Mouse (Mus musculus): ENCODE measurements around the gene Thada.
"Not testable (repeated sequence)": the region's sequence is repeated elsewhere in the genome, so short reads cannot be mapped to it uniquely, and the experiment has no call there.

The Thada gene

GRCm38 (mm10) chr17:84342299-84342817 lies 123.6 kb downstream of the Thada start:
- DNase-seq (ENCODE audit: low spot score), result no peak

DNA sequence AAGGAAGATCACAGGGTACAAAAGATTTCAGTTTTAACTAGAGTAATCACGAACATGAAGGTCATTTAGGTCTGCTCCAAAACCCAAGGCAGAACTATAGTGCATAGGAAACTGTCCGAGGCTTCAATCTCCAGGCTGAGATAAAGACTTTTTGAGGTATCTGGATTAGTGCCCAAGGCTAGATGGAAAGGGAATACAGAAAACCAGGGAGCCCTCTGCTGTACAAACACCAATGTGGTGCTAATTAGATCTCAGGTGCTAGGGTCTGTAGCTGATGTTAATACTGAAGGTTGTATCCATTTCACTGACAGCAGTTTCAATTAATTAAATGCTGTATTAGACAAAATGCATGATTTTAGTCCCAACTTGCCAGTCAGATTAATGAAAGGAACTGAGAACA lies 124.3 kb downstream of the Thada start:
- no peak for DNase-seq (ENCODE audit: low spot score)

DNA sequence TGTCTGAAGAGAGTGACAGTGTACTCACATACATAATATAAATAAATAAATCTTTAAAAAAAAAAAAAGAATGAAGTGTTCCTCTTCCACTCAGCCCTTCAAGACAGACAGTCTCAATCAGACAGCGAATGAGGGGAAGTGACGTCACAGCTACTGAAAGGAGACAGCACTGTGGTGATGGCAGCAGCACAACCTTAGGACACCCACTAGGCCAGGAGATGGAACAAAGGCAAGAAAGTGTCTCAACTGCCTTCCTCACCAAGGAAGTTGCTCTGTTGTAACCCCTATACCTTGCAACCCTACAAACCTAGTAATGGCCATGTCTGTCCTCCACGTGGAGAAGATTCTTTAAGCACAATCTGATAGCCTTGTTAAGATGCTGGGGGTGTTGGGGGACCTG lies 125.4 kb downstream of the Thada start:
- no peak for DNase-seq (ENCODE audit: low spot score)

DNA sequence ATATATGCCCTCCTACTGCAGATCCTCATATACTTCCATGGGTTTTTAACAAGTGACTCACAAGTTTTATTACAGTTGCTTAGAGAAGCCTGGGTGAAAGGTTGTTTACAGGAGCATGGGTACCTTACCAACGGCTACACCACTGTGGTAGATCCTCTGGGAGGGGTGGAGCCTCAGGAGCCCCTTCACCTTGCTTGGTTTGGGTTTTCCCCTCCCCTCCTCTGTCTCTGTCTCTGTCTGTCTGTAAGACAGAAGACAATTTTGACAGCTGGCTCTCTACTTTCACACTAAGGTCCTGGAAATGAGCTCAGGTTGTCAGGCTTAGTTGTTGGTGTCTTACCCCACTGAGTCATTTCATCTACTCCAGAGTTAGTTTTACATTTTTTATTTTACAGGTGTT lies 130.0 kb downstream of the Thada start:
- DNase-seq (ENCODE audit: low spot score), result no peak

GRCm38 (mm10) chr17:84335076-84335475 lies 130.9 kb downstream of the Thada start:
- no peak for DNase-seq (ENCODE audit: low spot score)

DNA sequence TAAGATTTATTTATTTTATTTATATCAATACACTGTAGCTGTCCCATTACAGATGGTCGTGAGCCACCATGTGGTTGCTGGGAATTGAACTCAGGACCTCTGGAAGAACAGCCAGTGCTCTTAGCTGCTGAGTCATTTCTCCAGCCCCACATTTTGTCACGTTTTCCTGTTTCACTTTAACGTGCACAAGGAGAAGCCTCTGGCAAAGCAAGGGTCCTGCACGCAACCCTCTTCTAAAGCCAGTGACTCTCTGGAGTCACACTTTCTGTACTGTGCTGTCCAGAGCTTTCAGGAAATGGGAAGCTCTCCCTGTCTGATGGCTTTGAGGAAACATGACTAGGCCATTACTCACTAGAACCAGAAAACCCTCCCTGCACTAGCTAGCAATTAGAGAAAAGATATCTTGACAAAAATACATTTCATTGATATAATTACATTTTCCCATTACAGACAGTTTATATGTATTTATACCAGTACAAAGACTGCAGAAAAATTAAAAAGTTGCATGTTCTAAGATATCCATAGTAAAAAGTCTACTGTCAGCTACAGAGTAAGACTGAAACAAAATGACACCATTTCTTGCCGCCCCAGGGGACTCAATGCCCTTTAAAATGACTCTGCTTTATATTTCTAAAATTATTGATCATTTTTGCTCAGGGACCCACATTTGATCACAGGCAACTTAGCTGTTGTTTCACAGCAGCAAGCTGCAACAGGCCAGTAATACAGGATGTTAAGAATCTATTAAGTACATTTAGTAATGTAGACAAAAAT lies 131.6 kb downstream of the Thada start:
- DNase-seq (ENCODE audit: low spot score), result no peak

DNA sequence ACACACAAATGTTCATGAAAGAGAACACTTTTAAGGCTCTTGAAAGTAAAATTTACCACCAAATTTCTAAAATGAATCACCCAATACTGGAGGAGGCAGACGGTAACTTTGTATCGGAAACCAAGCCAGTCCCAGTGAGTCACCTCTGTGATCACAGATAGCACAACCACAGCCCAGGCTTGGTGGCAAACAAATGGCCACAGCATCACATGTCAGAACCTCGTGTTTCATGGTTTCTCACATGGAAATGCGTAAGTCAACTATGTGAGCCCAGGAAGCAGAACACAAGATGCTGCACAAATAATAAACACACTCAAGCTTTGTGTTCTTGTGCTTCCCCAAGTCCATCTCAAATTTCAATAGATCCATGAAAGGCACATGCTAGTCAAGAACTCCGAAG lies 133.1 kb downstream of the Thada start:
- DNase-seq (ENCODE audit: low spot score), result no peak

GRCm38 (mm10) chr17:84330986-84331385 lies 135.0 kb downstream of the Thada start:
- DNase-seq (ENCODE audit: low spot score), result no peak

DNA sequence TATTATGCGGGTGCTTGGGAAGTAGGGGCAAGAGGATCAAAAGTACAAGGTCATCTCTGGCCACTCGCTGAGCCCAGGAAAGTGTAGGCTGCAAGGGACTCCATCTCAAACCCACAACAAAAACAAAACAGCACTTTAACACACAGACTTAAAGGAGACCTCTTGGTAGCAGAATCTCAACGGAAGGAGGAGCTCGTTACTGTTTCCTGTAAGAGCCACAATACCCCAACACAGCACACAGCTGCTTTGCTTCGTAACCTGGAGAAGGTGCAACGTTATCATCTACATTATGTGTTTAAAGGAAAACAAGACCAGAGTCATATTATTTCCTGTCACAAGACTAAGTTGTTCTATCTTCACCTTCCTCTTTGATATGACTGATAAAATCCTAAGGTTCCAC lies 135.5 kb downstream of the Thada start:
- DNase-seq (ENCODE audit: low spot score), result no peak

- DNase-seq (ENCODE audit: low spot score), result no peak
Observed at GRCm38 (mm10) chr17:84329906-84330470, 136.0 kb downstream of the Thada start.

GRCm38 (mm10) chr17:84328526-84328925 lies 137.5 kb downstream of the Thada start:
- DNase-seq (ENCODE audit: low spot score), result no peak

DNA sequence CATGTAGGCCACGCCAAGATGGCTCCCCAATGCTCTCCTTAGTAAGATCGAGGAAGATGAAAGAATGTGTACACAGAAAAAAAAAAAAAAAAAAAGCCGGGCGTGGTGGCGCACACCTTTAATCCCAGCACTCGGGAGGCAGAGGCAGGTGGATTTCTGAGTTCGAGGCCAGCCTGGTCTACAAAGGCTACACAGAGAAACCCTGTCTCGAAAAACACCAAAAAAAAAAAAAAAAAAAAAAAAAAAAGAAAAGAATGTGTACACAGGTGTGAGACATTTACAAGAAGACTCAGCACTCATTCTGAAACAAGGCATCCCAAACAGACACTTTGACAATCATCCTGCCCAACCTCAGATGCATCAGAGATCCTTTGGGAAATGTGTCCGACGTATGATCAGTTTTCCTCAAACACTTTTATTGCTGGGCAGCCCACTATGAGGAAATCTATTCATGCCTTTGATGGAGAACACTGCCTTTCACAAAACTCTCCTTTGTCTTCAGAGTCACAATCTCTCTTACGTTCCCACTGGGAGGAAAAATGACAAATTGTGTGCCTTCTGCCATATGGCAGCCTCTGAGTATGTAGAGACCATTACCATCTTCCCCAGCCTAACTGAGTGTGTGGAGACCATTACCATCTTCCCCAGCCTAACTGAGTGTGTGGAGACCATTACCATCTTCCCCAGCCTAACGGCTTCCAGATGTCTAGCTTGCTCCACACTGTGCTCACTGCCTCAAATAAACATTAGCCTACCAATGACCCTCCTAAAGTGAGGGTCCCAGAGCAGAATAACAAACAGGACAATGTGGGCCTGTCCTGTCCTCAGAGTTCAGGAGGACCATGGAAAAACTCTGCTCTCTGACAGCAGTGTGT lies 138.7 kb downstream of the Thada start:
- DNase-seq (ENCODE audit: low spot score), result no peak

DNA sequence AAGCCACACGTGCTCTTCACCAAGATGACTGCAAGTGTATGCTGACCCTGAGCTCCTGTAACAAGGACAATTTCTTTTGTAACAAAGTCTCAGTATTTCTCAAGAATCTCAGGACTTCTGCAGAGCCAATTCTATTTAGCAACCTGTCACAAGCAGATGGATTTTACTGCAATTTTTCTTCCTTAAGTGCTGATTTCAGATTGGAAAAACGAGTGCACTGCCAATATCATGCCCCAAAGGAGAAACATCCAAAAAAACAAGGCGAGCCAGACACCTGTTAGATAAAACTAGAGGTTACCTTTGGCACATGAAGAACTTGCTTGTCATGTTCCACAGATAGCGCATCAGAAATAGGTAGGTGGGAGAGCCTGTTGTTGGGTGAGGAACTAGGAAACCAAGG lies 143.8 kb downstream of the Thada start:
- no peak for DNase-seq (ENCODE audit: low spot score)

GRCm38 (mm10) chr17:84321351-84321750 lies 144.7 kb downstream of the Thada start:
- DNase-seq (ENCODE audit: low spot score), result no peak

DNA sequence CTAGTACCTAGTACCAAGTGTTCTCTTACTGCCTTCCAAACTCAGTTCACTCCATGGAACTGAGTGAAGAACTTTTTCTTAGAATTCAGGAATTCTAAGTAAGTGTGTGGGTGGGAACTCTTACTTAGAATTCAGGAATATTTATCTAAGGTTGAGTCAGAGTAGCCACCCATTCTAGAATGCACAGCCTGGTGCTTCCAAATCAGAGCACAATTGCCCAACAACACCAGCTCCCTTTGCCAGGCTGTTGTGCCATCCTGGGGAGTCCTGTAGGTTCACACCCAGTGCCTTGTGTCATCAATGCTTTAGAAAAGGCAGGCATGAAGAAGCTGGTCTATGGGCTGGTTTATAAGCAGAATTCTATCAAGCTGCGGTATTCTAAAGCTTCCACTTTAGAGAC lies 145.4 kb downstream of the Thada start:
- DNase-seq (ENCODE audit: low spot score), result no peak

DNA sequence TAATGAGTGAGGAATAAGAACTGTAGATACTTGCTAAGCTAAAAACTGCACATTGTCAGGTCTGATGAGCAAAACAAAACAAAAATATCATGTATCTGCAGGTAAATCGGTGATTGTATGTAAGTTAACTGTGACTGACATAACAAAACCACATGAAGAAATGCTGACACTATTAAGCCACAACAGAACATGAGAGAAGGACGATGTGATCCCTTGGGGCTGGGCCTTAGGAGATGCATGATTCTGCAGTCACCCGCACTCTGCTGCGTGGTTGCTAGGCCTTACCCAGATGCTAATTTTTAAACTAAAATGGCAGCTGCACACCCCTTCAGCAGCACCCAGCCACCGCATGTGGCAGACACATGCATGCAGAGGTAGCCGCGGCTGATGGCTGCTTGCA lies 151.7 kb downstream of the Thada start:
- no peak for DNase-seq (ENCODE audit: low spot score)

DNA sequence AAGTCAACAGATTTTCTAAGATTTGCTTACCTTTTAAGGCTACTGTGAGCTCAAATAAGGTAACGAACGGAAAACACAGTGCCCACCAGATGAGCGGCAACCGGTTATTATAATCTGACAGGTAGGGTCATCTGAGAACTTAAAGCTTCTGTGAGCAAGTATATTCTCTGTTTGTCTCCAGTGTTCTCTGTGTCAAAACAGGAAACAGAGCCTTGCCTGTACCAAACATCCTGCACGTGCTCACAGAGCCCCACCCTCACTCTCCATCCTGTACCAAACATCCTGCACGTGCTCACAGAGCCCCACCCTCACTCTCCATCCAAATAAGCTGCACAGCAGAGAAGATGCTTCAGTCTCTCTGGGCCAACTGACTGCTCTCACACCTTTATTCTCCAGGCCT lies 152.5 kb downstream of the Thada start:
- no peak for DNase-seq (ENCODE audit: low spot score)

DNA sequence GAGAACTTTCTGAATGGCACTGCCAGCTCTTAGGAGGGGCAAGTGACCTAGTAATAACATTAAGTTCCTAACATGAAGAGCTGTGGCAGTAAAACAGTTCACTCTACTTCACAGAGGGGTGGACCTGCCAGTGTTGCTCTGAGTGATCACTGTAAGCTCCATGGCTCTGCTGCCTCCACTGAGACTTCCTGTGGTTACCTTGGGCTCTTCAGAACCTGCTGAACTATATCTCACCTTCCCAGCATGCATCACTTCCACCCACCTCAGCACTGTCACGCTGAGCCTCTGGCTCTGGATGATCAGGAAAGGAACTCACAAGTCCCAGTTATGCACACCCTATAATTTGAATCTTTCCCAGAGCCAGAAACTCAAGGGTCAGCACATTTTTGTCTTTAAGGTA lies 159.9 kb downstream of the Thada start:
- DNase-seq (ENCODE audit: low spot score), result no peak

- DNase-seq (ENCODE audit: low spot score), result no peak
Observed at GRCm38 (mm10) chr17:84305074-84305473, 160.9 kb downstream of the Thada start.

GRCm38 (mm10) chr17:84304141-84304540 lies 161.9 kb downstream of the Thada start:
- no peak for DNase-seq (ENCODE audit: low spot score)

DNA sequence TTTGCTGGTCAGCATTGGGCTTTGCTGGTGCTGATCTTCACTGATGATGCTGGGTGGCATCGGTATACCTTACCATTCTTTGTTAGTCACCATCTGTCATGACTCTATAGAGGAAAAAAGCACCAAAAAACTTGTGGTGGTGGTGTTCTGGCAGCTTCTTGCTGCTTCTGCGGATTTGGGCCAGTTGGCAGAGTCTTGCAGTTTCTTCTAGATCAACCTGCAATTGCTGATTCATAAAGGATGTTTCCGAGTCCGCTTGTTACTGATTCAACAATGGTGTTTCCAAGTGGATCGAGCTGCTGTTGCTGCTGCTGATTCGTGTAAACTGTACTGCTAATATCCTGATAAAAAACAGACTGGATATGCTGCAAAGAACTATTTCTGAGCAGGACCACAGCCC lies 168.0 kb downstream of the Thada start:
- DNase-seq (ENCODE audit: low spot score), result no peak

DNA sequence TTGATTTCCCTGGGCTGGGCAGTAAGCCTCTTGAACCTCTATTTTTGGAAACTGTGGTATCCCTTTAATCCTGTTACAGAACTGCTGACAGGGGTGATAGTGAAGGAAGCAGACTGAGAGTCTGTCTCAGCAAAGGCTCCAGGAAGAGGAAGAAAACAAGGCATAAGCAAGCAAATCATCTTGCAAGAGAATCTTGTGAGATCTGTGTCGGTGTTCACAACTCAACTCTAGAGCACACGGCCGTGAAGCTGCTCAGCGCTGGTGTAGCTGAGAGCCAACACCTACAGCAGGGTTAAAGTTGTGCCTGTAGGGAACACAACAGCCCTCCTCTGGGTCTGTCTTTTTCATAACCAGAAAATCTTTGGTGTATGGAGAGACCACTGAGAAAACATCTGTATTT lies 172.8 kb downstream of the Thada start:
- DNase-seq (ENCODE audit: low spot score), result no peak

GRCm38 (mm10) chr17:84291228-84291627 lies 174.8 kb downstream of the Thada start:
- not testable (repeated sequence) for DNase-seq (ENCODE audit: low spot score)

Measured in testis, postnatal 14 days (tissue).